Mouse (Mus musculus): ENCODE results near the gene Srp72.

GRCm38 (mm10) chr5:76944965-76945677, 29.4 kb upstream of the Srp72 start:
- TF ChIP-seq CTCF (IDR thresholded peaks at IDR 0.05; ENCODE audit: low read depth) (no peak), EP300 (optimal IDR thresholded peaks at IDR 0.05) (no peak)
